Mouse (Mus musculus): ENCODE measurements around the gene Tac2.
A peak's percentile ranks its signal among the peaks of the same experiment; 100 is the strongest.

Tac2 gene

DNA sequence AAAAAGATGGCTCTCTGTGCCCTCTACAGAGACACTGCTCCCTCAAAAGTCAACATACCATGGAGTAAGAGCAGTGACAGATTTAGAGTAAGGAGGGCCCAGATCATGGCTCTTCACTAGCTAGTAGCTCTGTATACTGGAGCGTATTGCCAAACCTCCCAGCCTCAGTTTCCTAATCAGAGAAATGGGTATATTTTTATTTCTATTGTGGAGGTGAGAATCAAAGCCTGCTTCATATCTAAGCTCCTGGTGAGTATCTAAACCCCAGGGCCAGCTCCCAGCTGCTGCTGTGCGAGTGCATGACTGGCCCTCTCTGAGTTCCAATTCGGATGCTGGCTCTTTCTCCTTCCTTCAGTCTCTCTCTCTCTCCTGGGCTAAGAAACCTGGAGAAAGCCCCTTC lies at the start of gene Tac2:
Tac2 (plus strand) TSS at position 301 of the 400 bp plus-strand sequence.
- no peak for DNase-seq (ENCODE audit: low read depth)

DNA sequence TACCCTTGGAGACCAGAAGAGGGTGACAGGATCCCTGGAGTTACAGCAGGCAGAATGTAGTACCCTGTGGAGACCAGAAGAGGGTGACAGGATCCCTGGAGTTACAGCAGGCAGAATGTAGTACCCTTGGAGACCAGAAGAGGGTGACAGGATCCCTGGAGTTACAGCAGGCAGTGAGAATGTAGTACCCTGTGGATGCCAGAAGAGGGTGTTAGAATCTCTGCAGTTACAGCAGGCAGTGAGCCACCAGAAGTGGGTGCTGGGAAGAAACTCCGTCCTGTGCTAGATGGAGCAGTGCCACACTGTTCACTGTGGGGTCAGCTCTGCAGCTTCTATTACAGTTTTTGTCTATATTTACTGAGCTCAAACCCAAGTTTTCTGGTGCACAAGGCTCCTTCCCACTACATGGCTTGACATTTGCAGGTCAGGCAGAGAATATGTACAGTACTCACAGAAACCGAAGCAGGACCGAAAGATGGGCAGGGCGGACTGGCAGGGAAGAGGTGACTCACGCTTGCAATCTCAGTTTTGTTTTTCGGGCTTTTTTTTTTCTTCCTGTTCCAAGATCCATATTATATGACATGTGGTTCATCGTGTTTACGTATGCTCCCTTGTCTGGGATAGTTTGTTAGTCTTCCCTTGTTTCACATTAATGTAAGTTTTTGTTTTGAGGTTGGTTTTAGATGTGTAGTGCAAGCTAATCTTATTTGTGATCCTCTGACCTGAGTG lies 49.3 kb upstream of the Tac2 start:
- peak; percentile 90 for DNase-seq (ENCODE audit: low read depth)

DNA sequence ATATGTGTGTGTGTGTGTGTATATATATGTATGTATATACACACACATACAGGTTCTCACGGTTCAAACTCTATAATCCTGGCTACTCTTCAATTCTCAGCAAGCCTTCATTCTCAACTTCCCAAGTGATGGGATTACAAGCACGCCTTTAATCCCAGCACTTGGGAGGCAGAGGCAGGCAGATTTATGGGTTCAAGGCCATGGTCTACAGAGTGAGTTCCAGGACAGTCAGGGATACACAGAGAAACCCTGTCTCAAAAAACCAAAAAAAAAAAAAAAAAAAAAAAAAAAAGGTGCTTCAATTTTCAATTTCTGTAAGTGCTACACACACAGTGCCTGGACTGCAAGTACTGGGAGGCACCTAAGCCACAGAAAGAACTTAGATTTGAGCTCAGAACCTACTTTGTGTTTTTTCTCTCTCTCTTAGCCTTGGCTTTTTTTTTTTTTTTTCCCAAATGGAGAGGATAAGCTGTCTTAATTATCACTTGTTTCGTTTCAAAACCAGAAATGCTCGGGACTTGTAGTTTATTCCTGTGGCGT lies 48.3 kb upstream of the Tac2 start:
- DNase-seq (ENCODE audit: low read depth): no peak

DNA sequence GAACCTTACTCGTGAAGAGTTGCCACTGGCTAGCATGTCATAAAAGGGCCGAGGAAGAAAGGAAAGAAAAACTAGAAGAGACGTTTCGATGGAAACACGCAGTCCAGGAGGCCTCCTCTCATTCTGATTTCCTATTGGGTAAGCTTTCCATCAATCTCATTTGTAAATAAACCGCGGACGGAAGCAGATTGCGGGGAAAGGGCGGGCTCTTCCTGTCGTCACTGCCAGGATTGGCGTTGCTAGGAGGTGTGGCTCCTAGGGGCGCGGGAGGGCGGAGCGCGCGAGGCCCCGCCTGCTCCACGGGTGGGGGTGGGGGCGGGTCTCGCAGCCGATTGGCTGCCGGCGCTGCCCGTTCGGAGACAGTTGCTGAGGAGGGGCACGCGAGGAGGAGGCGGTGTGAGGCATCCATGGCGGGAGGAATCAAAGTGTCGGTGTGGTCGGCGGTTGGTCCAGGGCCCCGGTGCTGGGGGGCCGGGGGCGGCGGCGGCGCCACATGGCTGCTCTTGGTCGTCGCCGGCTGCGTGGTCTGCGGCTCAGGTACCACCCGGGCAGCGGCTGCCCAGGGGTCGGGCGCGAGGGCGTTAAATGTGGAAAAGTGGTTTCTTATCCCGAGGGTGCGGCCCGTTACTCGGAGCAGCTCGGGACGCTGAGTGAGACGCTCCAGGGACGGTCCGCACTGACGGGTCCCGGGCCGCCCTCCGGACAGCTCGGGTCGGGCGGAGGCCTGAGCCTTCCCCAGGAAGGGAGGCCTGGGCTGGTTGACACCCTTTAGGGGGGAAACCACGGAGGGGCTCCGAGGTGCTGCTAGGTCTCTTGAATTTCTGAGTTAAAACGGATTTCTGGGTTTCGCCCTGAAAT lies 47.4 kb upstream of the Tac2 start:
- peak; percentile 99 for DNase-seq (ENCODE audit: low read depth)

DNA sequence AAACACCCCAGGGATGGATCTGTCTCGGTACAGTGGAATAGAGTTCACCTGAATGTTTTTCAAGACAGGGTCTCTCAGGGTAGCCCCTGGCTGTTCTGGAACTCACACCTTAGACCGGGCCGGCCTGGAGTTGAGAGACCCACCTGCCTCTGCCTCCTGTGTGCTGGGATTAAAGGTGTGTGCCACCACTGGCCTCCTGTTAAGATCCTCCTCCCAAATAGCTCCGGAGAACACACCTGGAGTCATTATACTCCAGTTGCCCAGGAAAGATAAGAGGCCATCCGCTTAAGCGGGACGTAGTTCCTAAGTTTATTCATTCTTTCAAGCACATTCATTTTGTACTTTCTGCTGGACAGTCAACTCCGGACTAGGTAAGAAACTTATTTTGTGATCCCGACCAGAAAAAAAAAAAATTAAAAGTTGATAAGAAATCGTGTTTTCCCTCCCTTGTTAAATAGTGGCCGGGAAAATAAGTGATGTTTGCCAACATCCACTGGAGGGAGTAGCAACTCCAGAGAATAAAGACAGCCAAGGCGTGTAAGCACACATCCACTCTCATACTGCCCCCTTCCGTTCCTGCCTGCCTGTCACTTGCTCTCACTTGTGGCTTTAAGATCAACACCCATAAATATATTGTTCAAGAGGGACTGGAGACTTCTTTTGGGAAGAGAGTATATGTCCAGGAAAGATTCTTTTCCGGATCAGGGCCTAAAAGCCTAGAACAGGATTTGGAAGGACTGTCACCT lies 46.5 kb upstream of the Tac2 start:
- peak; percentile 86 for DNase-seq (ENCODE audit: low read depth)

DNA sequence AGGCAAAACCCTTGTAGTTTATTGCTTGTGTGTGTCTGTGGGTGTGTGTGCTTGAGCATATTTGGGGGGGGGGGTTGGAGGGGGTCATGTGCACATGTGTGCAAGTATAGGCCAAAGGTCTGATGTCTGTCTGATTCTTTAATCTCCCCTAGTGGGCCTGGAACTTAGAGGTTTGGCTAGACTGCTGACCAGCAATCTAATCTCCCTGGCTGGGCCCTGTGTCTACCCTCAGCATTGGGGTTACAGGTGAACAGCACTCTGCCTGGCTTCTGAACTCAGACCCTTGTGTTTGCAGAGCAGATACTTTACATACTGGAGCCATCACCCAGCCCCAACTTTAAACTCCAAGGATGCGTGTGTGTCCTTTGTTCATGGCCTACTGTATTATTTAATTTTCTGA lies 45.1 kb upstream of the Tac2 start:
- no peak for DNase-seq (ENCODE audit: low read depth)

DNA sequence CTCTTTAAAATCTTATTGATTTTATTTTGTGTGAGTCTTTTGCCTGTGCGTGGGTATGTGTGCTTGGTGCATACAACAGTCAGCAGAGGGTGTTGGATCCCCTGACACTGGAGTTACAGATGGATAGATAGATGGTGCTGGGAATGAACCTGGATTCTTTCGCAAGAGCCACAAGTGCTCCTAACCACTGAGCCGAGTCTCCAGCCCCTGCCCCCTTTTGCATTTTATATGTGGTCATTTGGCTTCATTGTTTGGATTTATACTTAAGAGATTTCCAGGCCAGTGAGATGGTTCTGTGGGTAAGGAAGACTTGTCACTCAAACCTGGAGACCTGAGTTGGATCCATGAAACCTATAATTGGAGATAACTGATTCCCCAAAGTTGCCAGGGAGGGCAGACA lies 44.4 kb upstream of the Tac2 start:
- DNase-seq (ENCODE audit: low read depth): no peak

DNA sequence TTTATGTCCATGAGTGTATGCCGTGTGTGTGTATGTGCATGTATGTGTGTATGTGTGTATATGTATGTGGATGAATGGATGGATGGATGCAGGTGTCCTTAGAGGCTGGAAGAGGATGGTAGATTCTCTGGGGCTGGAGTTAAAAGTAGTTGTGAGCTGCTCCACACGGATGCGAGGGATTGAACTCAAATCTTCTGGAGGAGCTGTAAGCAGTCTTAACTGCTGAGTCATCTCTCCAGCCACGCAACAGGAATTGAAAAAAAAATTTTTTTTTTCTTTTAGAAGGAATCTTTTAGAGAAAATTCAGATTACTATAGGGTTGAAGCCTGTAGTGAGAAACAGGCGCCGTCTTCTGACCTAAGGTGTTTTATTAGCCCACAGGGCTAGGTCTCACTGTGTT lies 41.4 kb upstream of the Tac2 start:
- DNase-seq (ENCODE audit: low read depth): no peak

DNA sequence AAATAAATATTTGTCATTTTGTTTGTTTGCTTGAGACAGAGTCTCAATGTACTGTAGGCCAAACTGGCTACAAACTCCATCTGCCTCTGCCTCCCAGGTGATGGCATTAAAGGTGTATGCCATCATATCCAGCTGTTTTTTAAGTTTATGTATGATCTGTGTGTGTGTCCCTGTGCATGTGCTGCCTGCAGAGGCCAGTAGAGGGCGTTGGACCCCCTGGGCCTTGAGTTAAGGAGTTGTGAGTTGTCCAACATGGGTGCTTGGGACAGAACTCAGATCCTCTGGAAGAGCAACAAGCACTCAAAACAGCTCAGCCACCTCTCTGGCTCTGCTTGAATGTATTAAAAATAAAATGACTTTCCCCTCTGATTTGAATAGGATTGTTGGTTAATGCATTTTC lies 33.2 kb upstream of the Tac2 start:
- DNase-seq (ENCODE audit: low read depth): peak; percentile 19

DNA sequence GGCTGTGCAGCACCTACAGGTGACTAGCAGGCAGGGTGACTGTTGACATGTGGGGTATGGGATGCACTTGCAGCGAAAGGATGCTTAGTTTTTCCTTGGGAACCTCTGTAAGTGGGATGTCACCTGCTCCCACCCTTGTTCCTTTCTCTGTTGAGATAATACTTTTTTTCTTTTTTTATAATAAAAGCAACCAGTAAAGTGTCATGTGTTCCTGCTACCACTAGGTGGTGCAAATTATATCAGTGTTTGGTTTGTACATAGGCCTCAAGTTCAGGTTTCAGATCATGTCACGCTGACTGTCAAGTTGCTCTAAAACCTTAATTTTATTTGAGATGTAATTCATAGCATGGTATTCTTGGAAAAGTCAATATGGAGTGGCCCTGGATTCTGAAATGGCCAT lies 29.6 kb upstream of the Tac2 start:
- peak; percentile 62 for DNase-seq (ENCODE audit: low read depth)

DNA sequence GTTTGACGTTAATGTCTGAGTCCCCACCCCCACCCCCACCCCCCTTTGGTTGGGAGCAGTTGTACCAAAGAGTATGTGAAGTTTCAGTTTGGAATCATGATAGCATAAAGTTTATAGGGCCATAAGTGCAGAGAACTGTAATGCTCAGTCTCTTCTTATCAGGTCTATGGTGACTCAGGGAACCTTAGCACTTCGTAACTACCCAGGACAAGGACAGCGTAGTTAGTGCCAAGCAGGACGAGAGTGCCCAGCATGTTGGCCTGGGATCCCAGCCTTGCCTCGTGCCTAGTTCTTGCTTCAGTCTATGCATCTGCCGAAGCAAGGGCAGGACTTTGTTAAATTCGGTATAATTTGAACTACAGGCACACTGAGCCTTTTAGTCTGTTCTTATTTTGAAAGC lies 28.5 kb upstream of the Tac2 start:
- DNase-seq (ENCODE audit: low read depth): no peak

DNA sequence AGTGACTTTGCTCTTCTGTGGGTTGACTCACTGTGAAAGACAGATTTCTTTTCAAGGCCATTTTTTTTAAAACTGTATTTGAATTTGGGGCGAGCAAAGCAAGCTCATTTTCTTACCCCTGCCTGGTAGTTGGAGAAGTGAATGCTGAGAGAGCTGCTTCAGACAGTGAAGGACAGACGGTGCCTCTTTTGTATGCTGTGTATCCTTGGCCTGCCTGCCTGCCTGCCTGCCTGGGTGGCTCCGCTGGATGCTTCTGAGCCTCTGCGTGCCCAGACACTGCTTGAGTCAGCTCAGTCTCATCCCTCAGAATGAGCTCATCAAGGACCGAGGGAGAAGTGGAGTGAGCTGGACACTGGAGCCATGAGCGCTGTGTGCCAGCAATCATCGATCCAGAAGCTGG lies 25.3 kb upstream of the Tac2 start:
- no peak for DNase-seq (ENCODE audit: low read depth)

DNA sequence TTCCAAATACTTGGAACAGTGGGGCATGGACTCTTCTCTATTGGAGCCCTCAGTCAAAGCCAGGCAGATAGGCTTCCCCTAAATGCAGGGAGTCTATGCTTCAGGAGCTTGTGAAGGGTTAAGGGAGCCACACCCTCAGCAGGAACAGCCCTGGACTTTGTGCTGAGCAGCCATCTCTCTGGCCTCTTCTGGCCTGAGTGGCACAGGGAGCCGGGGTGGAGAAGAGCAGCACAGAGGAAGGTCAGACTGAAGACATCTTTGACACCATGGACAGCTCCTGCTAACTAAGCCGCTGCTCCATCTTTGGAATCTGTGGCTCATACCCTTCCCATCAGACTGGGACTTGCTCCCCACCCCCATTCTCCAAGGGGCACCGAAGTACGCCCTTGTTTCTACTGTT lies 21.0 kb upstream of the Tac2 start:
- DNase-seq (ENCODE audit: low read depth): no peak

DNA sequence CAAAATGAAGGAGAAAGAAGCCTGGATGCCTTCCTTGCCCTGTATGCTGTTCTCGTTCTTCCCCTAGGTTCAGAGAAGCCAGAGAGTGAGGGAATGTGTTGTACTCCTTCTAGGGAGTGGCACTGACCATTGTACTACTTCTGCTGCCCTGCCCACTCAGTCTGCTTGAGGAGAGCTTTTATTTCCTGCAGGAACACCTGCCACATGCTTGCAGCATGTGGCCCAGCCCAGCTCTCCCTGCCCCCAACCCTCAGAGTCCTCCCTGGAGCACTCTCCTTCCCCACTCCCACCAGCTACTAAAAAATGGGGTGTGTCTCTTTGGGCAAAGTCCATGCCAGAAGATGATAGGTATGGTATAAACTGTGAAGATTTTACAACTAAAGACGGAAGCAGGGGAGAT lies 20.0 kb upstream of the Tac2 start:
- DNase-seq (ENCODE audit: low read depth): no peak

DNA sequence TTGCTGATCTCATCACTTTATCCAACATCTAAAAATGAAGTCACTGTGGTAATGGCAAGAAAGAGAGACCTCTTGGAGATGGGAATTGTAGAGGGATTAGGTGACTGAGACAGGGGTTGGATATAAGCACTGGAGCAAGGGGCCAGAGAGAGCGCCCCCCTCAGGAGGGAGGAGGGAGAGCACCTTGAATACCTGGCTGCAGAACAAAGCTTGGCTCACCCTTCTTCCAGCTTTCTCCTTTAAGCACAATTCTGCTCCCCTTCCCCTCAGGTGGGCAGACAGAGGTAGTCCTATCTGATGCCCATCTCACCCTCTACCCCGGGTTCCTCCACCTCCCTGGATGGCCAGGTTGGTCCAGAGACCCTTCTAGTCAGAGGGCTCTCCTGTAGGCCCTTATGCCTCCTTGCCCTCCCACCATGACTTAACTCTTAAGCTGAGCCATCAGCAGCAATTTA lies 19.5 kb upstream of the Tac2 start, which contains the start of gene Myo1a:
Myo1a (plus strand) TSS at position 405 of the 455 bp plus-strand sequence.
- DNase-seq (ENCODE audit: low read depth): peak; percentile 19

DNA sequence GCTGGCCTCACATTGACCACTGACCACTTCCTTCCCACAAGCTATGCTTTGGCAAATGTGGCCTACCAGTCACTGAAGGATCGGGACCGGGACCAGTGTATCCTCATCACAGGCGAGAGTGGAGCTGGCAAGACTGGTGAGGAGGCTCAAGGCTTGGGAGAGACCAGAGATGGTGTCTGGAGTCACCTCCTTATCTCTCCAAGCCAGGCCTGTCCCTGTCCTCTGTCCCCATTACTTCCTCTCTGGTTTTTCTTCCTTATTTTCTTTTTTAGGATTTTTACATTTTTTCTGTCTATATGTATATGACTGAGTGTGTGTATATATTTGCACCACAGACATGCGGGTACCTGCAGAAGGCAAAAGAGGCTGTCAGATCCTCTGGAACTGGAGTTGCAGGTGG lies 18.5 kb upstream of the Tac2 start:
- DNase-seq (ENCODE audit: low read depth): no peak

DNA sequence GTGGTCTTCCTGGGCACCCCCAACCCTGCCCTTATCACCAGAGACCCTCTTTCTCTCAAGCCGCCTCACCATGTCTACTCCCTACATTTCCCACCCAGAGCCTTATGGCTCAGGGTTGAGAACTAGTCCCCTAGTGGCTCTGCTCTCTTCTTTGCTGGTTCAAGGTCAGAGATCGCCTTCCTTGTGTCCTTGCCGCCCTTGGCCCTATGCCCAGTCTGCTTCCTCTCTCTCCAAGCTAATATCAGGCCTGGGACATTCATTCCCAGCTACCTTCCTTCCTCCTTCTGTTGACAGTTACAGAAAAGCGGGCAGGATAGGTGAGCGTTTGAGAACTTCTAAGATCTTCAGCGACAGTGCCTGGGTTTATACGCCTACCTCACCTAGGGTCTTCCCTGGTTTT lies 16.6 kb upstream of the Tac2 start:
- no peak for DNase-seq (ENCODE audit: low read depth)

DNA sequence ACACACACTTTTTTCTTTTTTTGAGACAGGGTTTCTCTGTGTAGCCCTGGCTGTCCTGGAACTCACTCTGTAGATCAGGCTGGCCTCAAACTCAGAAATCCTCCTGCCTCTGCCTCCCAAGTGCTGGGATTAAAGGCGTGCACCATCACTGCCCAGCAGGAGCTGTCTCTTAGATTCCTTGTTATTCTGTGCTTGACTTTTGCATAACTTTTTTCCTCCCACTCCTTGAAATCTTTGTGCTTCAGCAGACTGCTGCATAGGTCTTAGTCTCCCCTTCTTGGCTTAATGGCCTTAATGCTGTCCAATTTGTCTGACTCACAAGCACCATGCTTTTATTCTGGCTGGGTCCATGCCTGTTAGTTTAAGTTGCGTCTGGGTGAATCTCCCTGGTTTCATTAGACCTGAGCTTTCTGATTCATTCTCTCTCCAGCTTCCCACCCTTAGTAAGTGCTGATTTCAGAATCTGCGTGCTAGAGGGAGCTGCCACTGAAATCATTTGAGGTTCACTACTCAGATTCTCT lies 15.4 kb upstream of the Tac2 start:
- DNase-seq (ENCODE audit: low read depth): no peak

DNA sequence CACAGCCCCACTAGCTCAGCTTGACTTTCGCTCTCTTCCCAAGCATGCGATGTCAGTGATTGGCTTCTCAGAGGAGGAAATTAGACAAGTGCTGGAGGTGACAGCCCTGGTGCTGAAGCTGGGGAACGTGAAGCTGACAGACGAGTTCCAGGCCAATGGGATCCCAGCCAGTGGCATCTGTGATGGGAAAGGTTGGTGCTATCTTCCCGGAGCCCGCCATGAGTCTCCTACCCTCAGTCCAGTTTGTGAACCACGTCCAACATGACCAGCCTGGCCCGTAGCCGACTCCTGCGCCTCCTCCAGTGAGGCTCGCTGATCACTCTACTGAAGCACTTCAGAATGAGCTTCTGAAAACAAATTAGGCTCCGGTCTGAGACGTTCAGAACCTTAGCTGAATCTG lies 13.9 kb upstream of the Tac2 start:
- DNase-seq (ENCODE audit: low read depth): no peak

DNA sequence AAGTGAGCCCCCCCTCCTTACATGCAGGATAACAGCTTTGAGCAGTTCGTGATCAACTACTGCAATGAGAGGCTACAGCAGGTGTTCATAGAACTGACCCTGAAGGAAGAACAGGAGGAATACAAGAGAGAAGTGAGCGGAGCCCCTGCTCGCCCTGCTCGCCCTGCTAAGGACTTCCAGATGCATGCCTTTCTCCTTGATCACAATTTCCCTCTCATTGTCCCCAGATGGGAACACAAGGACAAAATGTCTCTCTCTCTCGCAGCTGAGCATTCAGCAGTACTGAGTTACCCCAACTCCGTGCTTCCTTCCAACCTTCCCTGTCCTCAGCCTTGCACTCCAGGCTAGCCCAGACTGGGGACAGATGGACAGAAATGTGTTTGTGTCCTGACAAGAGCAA lies 11.5 kb upstream of the Tac2 start:
- no peak for DNase-seq (ENCODE audit: low read depth)

DNA sequence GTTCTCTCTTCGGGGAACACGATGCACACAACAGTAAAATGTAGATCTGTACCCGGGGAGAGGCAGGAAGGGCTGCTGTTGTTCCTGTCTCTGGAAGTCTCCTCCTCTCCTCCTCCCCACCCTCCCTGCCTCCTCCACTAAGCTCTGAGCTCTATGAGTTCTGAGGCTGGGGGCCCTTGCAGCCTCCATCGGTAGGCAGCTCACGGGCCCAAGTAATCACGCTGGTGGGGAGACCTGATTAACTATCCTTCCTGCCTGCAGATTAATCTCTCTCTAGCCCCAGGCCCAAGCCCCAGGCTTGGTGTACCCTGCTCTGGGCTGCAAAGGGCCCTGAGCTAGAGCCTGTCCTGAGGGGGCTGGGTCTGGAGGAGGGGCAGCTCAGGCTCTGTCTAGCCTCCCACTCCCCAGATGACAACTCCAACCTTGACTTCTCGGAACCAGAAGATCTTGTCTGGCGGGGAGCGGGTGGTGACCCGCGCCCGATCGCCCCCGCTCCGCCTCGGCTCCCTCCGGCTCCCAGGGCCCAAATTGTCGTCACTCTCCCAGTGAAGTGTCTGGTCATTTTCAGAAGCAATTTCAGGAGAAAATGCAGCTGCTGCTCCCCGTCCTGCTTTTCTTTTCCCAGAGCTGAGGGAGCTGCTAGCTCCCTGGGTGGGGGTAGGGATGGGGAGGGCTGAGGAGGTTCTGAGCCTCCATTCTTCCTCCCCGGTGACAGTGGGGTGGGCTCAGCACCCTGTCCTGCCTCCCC lies 2.4 kb upstream of the Tac2 start:
- DNase-seq (ENCODE audit: low read depth): no peak

Data from induced T-regulatory cell, adult 2 months (primary cell).